Mouse (Mus musculus): Measurements from ENCODE around the gene Rbm47.

Rbm47 gene

GRCm38 (mm10) chr5:66165748-66166147 is 7.2 kb downstream of the Rbm47 start:
- no peak for DNase-seq (ENCODE audit: extremely low read depth, low read depth)

GRCm38 (mm10) chr5:66156431-66156962 is 16.4 kb downstream of the Rbm47 start:
- no peak for DNase-seq (ENCODE audit: extremely low read depth, low read depth)

DNA sequence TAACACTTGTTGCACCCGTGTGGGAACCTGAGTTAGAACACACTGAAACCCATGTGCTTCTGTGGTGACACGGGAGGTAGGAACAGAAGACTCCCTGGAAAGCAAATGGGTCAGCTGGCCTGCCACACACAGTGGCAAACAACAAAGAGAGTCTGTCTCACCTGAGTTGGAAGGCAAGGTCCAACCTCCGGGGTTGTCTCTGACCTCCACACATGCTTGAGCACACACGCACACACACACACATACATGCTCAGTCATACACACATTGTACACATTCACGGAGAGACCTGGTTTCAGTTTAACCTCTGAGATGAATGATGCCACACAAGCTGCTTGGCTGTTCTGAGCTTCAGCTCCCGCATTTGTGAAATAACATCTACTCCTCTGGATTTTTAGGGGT is 18.3 kb downstream of the Rbm47 start:
- no peak for DNase-seq (ENCODE audit: extremely low read depth, low read depth)

DNA sequence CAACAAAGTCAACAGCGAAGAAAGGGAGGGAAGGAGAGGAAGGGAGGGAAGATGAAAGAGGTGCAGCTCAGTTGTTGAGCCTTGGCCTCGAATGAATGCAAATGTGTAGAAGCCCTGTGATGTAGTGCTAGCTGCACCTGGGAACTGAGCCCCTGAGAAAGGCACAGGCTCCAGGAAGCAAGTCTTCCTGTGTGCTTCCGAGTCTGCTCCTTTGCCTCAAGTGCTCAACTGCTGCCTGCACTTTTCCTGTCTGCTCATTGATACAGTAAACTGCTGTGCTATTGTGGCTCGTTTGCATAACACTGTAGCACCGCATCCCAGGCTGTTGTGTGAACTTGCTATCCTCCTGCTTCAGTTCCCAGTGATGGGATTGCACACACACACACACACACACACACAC is 19.4 kb downstream of the Rbm47 start:
- no peak for DNase-seq (ENCODE audit: extremely low read depth, low read depth)

DNA sequence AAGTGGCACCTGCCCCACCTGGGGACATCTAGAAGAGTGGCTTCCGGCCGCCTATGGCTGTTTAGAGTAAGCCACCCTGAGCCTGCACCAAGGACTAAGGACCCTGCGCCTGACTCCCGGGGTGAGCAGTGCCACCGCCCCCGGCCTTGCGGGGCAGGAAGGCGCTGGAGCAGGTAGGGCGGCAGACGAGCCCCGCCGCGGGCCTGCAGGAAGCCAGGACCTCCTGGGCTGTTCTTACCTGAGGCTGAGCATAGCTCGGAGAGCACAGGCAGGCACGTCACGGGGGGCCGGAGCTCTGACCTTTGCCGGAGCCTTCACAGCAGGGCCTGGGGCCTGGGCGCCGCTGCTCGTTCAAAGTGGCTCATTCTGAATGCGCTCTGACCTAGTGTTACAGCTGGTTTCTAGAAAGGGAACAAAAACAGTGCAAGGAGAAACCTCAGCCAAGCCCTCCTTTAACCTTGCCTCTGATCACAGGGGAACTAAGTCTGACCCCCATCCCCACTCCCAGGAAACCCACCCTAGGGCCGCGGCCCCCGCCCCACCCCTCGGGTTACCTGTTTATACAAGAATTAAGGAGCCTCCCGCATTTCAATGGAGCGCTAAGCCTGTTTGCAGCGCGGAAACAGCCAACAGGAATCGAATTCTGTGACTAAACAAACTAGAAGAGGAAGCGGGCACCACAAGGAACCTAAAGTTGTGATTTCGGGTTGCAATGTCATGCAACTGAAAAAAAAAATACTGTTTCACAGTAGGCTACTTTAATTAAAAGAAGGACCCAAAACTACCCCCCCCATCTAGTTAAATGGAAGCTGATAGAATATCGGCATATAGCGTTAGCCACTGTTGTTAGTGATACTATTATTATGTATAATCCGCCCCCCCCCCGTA is 21.4 kb downstream of the Rbm47 start:
- DNase-seq (ENCODE audit: extremely low read depth, low read depth) = no peak

GRCm38 (mm10) chr5:66150706-66151300 is 22.1 kb downstream of the Rbm47 start:
- DNase-seq (ENCODE audit: extremely low read depth, low read depth) = no peak

DNA sequence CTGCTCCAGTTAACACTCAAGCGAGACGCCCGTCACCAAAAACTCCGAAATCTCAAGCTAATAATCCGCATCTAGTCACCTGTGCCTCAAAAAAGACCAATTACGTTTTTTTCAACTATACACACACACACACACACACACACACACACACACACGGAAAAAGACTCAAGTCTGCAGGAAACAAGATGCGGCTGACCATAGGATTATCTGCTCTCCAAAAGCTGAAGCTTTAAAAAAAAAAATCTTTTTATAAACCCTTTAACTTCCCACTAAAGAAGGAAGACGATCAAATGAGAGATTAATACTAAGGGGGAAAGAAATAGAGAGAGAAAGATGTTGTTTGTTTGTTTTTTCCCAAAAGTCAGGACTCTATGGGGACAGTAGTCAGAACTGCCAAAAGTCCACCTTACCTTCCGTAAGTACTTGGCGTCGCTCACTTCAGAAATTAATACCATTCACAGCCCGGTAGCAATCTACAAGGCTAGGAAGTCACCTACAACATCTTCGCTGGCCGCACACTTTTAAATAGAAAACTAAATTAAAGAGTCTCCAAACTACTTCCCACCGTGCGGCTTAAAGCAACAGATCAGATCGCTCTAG is 22.7 kb downstream of the Rbm47 start:
- no peak for DNase-seq (ENCODE audit: extremely low read depth, low read depth)

- DNase-seq (ENCODE audit: extremely low read depth, low read depth) = no peak
Observed at GRCm38 (mm10) chr5:66149571-66149970, 23.3 kb downstream of the Rbm47 start.

DNA sequence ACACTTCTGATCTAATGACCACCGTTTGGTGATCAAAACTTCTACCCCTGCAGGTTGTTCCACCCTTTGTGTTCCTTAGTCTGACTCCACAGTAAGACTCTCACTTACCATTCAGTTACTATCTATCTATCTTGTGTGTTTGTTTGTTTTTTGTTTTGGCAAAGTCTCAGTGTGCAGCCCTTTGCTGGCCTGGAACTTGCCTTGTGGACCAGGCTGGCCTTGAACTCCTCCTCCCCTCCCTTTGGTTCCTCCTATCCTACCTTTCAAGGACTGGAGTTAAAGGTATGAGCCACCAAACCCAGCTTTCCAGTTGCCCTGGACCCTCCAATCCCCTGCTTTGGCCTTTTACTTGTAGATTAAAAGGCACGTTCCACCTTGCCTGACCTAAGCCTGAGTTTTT is 23.8 kb downstream of the Rbm47 start:
- DNase-seq (ENCODE audit: extremely low read depth, low read depth) = no peak

DNA sequence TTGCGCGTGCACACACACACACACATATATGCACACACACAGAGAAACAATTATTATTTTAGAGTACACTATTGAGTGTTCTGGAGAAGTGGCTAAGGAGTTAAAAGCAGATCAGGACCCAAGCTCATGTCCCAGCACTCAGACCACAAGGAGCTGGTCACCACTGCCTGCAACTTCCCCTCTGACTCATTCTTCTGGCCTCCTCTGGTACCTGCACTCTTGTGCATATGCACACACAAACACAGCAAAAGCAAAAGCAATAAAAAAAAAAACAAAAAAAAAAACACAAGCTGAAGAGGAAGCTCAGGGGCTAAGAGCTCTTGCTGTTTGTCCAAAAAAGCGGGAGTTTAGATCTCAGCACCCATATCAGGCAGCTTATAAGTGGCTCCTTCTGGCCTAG is 25.6 kb downstream of the Rbm47 start:
- DNase-seq (ENCODE audit: extremely low read depth, low read depth) = no peak

DNA sequence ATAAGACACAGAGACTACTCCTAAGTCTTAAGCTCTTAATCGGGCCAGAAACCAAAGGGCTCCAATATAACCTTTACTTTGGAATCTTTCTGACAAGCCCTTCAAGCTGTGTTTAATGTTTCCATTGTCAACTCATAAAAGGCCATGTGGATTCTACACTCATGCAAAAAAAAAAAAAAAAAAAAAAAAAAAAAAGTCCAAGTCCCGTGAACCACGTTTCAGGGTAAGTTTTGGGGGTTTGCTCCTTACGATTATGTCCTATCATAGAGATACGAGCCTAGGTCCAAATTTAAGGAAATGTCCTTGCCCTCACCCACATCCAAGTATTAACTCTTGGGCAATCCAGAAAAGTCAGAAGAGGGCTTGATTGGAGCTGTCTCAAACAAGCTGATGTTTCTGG is 27.3 kb downstream of the Rbm47 start:
- DNase-seq (ENCODE audit: extremely low read depth, low read depth) = no peak

GRCm38 (mm10) chr5:66143093-66144032 is 29.6 kb downstream of the Rbm47 start:
- no peak for DNase-seq (ENCODE audit: extremely low read depth, low read depth)

GRCm38 (mm10) chr5:66141474-66141873 is 31.4 kb downstream of the Rbm47 start:
- DNase-seq (ENCODE audit: extremely low read depth, low read depth) = no peak

- no peak for DNase-seq (ENCODE audit: extremely low read depth, low read depth)
Observed at GRCm38 (mm10) chr5:66139634-66140295, 33.2 kb downstream of the Rbm47 start.

DNA sequence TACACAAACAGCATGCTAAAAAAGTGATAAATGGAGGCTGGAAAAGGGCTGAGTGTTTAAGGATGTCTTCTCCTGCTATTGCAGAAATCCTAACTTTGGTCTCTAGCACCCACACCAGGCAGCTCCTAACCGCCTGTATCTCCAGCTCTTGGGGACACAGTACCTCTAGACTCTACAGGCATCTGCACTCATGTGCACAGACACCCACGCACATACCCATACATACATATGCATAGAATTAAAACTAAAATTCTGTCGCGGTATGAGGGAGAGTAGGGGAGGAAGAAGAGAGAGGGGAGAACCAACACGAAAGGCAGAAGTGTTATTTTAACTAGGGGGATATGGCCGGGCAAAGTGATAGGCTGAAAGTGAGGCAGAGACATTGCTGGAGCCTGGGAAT is 33.7 kb downstream of the Rbm47 start:
- no peak for DNase-seq (ENCODE audit: extremely low read depth, low read depth)

- no peak for DNase-seq (ENCODE audit: extremely low read depth, low read depth)
Observed at GRCm38 (mm10) chr5:66138597-66138996, 34.3 kb downstream of the Rbm47 start.

- DNase-seq (ENCODE audit: extremely low read depth, low read depth) = no peak
Observed at GRCm38 (mm10) chr5:66137250-66137649, 35.7 kb downstream of the Rbm47 start.

- no peak for DNase-seq (ENCODE audit: extremely low read depth, low read depth)
Observed at GRCm38 (mm10) chr5:66135853-66136210, 37.1 kb downstream of the Rbm47 start.

- no peak for DNase-seq (ENCODE audit: extremely low read depth, low read depth)
Observed at GRCm38 (mm10) chr5:66135161-66135852, 37.6 kb downstream of the Rbm47 start.

- DNase-seq (ENCODE audit: extremely low read depth, low read depth) = peak; percentile 11
Observed at GRCm38 (mm10) chr5:66134578-66134977, 38.3 kb downstream of the Rbm47 start.

Measured in MEL-GATA-1-ER (cell line).